Mouse (Mus musculus) left cerebral cortex, postnatal 10 days (tissue): ENCODE data around the gene Tnip3. TPM values are rescaled to one million over a fixed set of nuclear protein-coding genes. Genes with fewer than 3 reads are reported as not detected.

Experiments
- DNase-seq, 2 experiments: peaks; one replicate each; pipeline ENCODE4 v3.0.0; 2021 to 2022; ENCODE audit warnings: low spot score in 2 of 2, mixed read lengths in 1 of 2; ENCODE audit errors: extremely low spot score in 1 of 2
- intact Hi-C: fragments of 180-260 bp; cut with DNase I; formaldehyde crosslinking; loops from one replicate; pipeline ENCODE4 v1.15.1; 2025
- total RNA-seq, 2 experiments: library from RNA; stranded (reverse); gene quantifications; 2 replicates each; pipeline ENCODE4 v1.2.3; 2021

The Tnip3 gene
- total RNA-seq, 2 experiments from 2014 or later = not detected

- no peak for DNase-seq
- intact Hi-C loops = no loop called here
These were observed 98.1 kb downstream of the Tnip3 start for GRCm38 (mm10) chr6:65623016-65623715.

- intact Hi-C loops = no loop called here
- no peak for DNase-seq
These were observed 105.5 kb downstream of the Tnip3 start for GRCm38 (mm10) chr6:65630578-65630977.

GRCm38 (mm10) chr6:65632184-65632583 lies 107.1 kb downstream of the Tnip3 start:
- DNase-seq = no peak
- intact Hi-C loops = no loop called here

GRCm38 (mm10) chr6:65642431-65642830 lies 117.3 kb downstream of the Tnip3 start:
- DNase-seq = no peak
- intact Hi-C loops = no loop called here

GRCm38 (mm10) chr6:65644110-65644509 lies 119.0 kb downstream of the Tnip3 start:
- DNase-seq = no peak
- intact Hi-C loops = no loop called here

- intact Hi-C loops = no loop called here
- no peak for DNase-seq
These were observed 121.3 kb downstream of the Tnip3 start for GRCm38 (mm10) chr6:65646408-65646807.

GRCm38 (mm10) chr6:65647731-65648130 lies 122.6 kb downstream of the Tnip3 start:
- intact Hi-C loops = no loop called here
- no peak for DNase-seq

- no peak for DNase-seq
- intact Hi-C loops = loop anchor here (5.0 to 10.0 kb wide), 3 partner anchors 463 to 881 kb away; no protein-coding TSS in a partner anchor
These were observed 126.3 kb downstream of the Tnip3 start for GRCm38 (mm10) chr6:65651376-65651775.

- no peak for DNase-seq
- intact Hi-C loops = no loop called here
These were observed 136.2 kb downstream of the Tnip3 start for GRCm38 (mm10) chr6:65661272-65661671.

- DNase-seq = no peak
- intact Hi-C loops = no loop called here
These were observed 136.9 kb downstream of the Tnip3 start for GRCm38 (mm10) chr6:65662050-65662449.

- intact Hi-C loops = no loop called here
- no peak for DNase-seq
These were observed 138.9 kb downstream of the Tnip3 start for GRCm38 (mm10) chr6:65663990-65664389.

- no peak for DNase-seq
- intact Hi-C loops = no loop called here
These were observed 141.2 kb downstream of the Tnip3 start for GRCm38 (mm10) chr6:65666295-65666694.

- DNase-seq = no peak
- intact Hi-C loops = no loop called here
These were observed 144.9 kb downstream of the Tnip3 start for GRCm38 (mm10) chr6:65669971-65670370.

- intact Hi-C loops = no loop called here
- peak in 1 of 2 experiments; percentile 26 for DNase-seq
These were observed 145.9 kb downstream of the Tnip3 start for GRCm38 (mm10) chr6:65670981-65671411.

- intact Hi-C loops = no loop called here
- peak; percentile 25 to 80 for DNase-seq
These were observed 146.3 kb downstream of the Tnip3 start, which contains the start of gene Ndnf for GRCm38 (mm10) chr6:65671451-65671850. TSS of gene Ndnf (plus strand) at chr6:65671590.

GRCm38 (mm10) chr6:65672131-65673031 lies 147.3 kb downstream of the Tnip3 start:
- intact Hi-C loops = no loop called here
- DNase-seq = peak in 1 of 2 experiments; percentile 26
